Mouse (Mus musculus) mouse trophoblast stem cell (cell line): ENCODE measurements around the gene Adi1.

Experiments used
- in situ Hi-C, 2 experiments: fragments of 300-500 bp; cut with MseI, MboI; formaldehyde crosslinking; loops; 2 replicates in 1 of 2; 3 replicates in 1 of 2; pipeline ENCODE4 v1.15.1; 2025

Gene Adi1

GRCm38 (mm10) chr12:28694231-28694630 lies 19.2 kb downstream of the Adi1 start:
- in situ Hi-C loops: no loop called here

DNA sequence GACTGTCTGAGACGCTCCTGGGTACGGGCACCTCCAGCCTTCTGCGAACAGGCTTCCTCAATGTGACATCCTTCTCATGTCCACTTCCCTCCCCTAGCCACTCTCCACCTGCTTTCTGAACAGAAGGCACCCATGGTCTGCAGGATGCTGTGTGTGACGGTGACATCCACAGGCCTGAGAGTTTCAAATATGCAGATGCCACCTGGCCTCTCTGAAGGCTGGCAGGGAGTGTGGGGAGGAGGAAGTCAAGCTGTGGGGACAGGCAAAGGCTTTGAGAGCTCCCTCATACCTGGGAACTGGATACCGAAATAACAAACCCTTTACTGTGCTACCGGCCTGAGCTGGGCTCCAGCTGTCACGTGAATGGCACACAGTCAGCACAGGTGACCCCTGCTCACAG lies 19.7 kb downstream of the Adi1 start:
- in situ Hi-C loops: no loop called here

GRCm38 (mm10) chr12:28697821-28698595 lies 23.0 kb downstream of the Adi1 start:
- in situ Hi-C loops: no loop called here

DNA sequence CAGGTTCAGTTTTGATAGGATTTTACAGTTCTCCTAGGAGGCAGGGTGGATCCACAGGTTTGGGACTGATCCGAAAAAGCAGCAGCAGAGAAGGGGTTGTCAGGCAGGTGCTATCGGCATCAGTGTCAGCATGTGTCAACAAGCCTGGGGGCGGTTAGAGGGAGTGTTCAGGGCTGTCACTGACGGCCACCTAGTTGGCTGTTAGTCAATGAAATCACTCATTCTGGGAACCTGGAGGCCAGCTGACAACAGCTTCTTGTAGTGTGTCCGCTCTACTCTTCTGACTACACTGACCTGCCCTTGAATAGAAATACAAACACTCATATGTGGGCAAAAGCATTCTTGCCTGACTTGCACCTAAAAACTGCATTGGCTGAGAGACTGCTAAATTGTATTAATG lies 24.1 kb downstream of the Adi1 start:
- in situ Hi-C loops: no loop called here

GRCm38 (mm10) chr12:28699656-28700055 lies 24.6 kb downstream of the Adi1 start:
- in situ Hi-C loops: no loop called here

DNA sequence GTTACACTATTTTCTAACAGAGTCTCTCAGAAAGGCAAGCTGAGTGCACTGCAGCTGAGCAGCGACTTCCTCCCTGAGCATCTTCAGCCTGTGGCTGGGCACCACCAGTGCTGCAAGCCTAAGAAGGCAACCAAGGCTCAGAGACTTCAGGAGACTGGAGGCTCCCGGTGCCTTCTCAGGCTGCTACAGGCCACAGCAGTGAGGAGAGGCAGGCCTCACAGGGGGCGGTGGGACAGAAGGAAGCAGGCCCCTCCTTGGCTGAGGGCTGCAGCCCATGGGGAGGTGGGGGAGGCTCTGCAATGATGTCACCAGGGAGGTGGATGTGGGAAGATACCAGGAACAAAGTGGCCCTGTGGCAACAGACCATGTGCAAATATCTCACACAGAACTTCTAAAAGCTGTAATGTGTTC lies 25.1 kb downstream of the Adi1 start:
- in situ Hi-C loops: no loop called here

DNA sequence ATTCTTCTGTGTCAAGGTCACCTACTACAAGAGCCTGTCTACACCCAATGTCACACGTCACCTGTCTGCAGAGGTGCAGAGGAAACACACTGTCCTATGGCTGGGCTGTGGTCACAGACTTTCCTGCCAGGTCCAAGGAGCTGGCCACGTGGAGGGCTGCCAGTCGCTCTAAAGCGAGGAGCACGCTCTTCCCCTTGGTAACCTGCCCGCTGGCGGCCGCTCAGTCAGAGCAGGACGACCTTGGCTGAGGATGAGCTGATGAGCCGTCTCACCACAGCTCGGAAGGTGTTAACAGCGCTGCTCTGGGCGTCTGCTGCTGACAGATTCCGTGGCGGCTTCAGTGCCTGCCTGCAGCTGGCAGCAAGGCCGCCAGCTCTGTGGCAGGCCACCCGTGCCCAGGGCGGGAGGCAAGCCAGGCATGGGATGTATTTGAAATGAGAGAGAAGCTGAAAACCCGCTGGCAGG lies 25.6 kb downstream of the Adi1 start:
- in situ Hi-C loops: no loop called here

- in situ Hi-C loops: no loop called here
Observed at GRCm38 (mm10) chr12:28701302-28701701, 26.3 kb downstream of the Adi1 start.

- in situ Hi-C loops: no loop called here
Observed at GRCm38 (mm10) chr12:28704381-28704780, 29.4 kb downstream of the Adi1 start.

- in situ Hi-C loops: no loop called here
Observed at GRCm38 (mm10) chr12:28705204-28705603, 30.2 kb downstream of the Adi1 start.

- in situ Hi-C loops: no loop called here
Observed at GRCm38 (mm10) chr12:28708154-28708553, 33.1 kb downstream of the Adi1 start.

- in situ Hi-C loops: no loop called here
Observed at GRCm38 (mm10) chr12:28710566-28711185, 35.6 kb downstream of the Adi1 start.

DNA sequence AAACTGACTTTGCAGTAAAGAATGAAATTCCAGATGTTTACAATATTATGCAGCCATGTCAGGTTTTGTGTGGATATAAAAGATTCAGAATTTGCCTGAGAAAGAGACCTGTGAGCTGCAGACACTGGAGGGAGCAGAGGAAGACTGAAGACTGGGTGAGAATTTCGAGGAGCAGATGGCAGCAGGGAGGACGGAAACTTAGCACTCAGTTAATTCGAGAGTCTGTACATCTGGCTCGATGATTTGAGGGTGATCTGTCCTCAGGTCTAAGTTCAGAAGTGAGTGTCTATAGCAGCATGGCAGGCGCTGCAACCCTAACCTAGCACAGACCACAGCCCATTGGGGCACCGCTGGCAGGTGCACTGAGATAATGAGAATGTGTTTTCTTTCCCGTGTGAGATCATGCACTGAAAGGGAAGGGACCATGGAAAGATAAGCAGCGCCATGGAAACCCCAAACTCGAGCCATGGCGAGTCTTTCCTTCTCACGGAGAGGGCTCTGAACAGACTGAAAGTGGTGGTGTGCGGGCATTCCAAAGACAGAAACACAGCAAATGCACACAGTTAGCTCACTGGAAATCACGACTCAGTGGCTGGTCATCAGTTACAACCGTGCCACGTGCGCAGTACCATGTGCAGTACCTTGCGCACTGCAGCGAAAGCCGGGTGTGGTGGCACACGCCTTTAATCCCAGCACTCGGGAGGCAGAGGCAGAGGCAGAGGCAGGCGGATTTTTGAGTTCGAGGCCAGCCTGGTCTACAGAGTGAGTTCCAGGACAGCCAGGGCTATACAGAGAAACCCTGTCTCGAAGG lies 40.0 kb downstream of the Adi1 start:
- in situ Hi-C loops: no loop called here

GRCm38 (mm10) chr12:28717066-28717465 lies 42.0 kb downstream of the Adi1 start:
- in situ Hi-C loops: no loop called here

GRCm38 (mm10) chr12:28718106-28718505 lies 43.1 kb downstream of the Adi1 start:
- in situ Hi-C loops: no loop called here

GRCm38 (mm10) chr12:28724366-28724765 lies 49.3 kb downstream of the Adi1 start:
- in situ Hi-C loops: no loop called here

GRCm38 (mm10) chr12:28726204-28726603 lies 51.2 kb downstream of the Adi1 start:
- in situ Hi-C loops: no loop called here

DNA sequence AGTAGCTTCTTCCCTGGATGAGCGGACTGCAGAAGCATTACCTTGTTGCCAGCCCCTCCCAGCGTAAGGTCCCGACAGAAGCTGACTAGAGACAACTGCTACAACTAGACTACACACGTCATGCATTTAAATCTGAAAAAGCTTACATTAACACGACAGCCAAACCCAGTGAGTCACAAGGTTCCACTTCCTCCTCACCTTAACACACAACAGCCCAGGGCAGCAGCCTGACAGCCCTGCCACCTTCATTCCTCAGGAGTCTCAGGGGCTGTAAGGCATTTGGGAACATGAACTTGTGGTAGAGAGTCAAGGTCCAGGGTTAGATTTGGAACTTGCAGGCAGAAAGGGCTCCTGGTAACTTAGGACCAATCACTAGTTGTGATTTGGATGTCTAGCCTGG lies 52.0 kb downstream of the Adi1 start:
- in situ Hi-C loops: no loop called here
